Mouse (Mus musculus): ENCODE data around the gene Hrh2. TPM values are rescaled to one million over a fixed set of nuclear protein-coding genes. Genes with fewer than 3 reads are reported as not detected.

Gene Hrh2
- polyA plus RNA-seq, 1 experiment from 2014 or later = 0.31 TPM

GRCm38 (mm10) chr13:54269628-54270027 lies 77.7 kb downstream of the Hrh2 start:
- DNase-seq (ENCODE audit: low spot score) = no peak
- 76% methylated on average over 8 of the region's 8 CpGs for WGBS

GRCm38 (mm10) chr13:54272076-54272475 lies 80.1 kb downstream of the Hrh2 start:
- DNase-seq (ENCODE audit: low spot score) (no peak), ATAC-seq (ENCODE audit: low read depth) (no peak)
- Histone ChIP-seq H3K9me3 (ENCODE audit: control insufficient read depth, low read length) (no peaks in the 10 kb centered on the region), H3K4me3 (ENCODE audit: low read depth, low read length) (no peak overlapping the region), H3K27me3 (replicated peaks; ENCODE audit: control insufficient read depth, insufficient read depth, low read length) (no peaks in the 10 kb centered on the region), H3K36me3 (ENCODE audit: control insufficient read depth, insufficient read depth, low read length) (no peaks in the 10 kb centered on the region), H3K4me2 (ENCODE audit: low read depth, low read length) (no peak overlapping the region), H3K4me1 (ENCODE audit: control insufficient read depth, insufficient read depth, low read length) (no peaks in the 10 kb centered on the region), H3K27ac (replicated peaks; ENCODE audit: low read depth, low read length) (no peak overlapping the region), H3K9ac (ENCODE audit: low read depth, low read length) (no peak overlapping the region)
- 87% methylated on average over 7 of the region's 7 CpGs for WGBS

More at GRCm38 (mm10) chr13:54269628-54270027, 77.7 kb downstream of the Hrh2 start:
- no peaks in the 10 kb centered on the region for H3K36me3 ChIP-seq (ENCODE audit: control insufficient read depth, insufficient read depth, low read length)
- no peak overlapping the region for H3K4me3 ChIP-seq (ENCODE audit: low read depth, low read length)
- no peak overlapping the region for H3K27ac ChIP-seq (replicated peaks; ENCODE audit: low read depth, low read length)
- H3K9ac ChIP-seq (ENCODE audit: low read depth, low read length) = no peak overlapping the region
- no peaks in the 10 kb centered on the region for H3K4me1 ChIP-seq (ENCODE audit: control insufficient read depth, insufficient read depth, low read length)
- no peaks in the 10 kb centered on the region for H3K9me3 ChIP-seq (ENCODE audit: control insufficient read depth, low read length)
- ATAC-seq (ENCODE audit: low read depth) = no peak
- H3K4me2 ChIP-seq (ENCODE audit: low read depth, low read length) = no peak overlapping the region
- H3K27me3 ChIP-seq (replicated peaks; ENCODE audit: control insufficient read depth, insufficient read depth, low read length) = no peaks in the 10 kb centered on the region

- Histone ChIP-seq H3K9me3 (ENCODE audit: control insufficient read depth, low read length) (peaks cover 5% of the 10 kb centered on the region; the same call in 1 of the 2 replicates), H3K4me2 (ENCODE audit: low read depth, low read length) (no peak overlapping the region), H3K4me1 (ENCODE audit: control insufficient read depth, insufficient read depth, low read length) (peaks cover 10% of the 10 kb centered on the region; the same call in 1 of the 2 replicates), H3K27ac (replicated peaks; ENCODE audit: low read depth, low read length) (no peak overlapping the region), H3K27me3 (replicated peaks; ENCODE audit: control insufficient read depth, insufficient read depth, low read length) (peaks cover 9% of the 10 kb centered on the region), H3K4me3 (ENCODE audit: low read depth, low read length) (no peak overlapping the region), H3K36me3 (ENCODE audit: control insufficient read depth, insufficient read depth, low read length) (no peaks in the 10 kb centered on the region), H3K9ac (ENCODE audit: low read depth, low read length) (no peak overlapping the region)
- WGBS = 81% methylated on average over 6 of the region's 6 CpGs
- ATAC-seq (ENCODE audit: low read depth) (no peak), DNase-seq (ENCODE audit: low spot score) (no peak)
Measured at GRCm38 (mm10) chr13:54277406-54277805, 85.5 kb downstream of the Hrh2 start.

GRCm38 (mm10) chr13:54280366-54280765 lies 88.4 kb downstream of the Hrh2 start:
- Histone ChIP-seq H3K4me3 (ENCODE audit: low read depth, low read length) (no peak overlapping the region), H3K27me3 (replicated peaks; ENCODE audit: control insufficient read depth, insufficient read depth, low read length) (peaks cover 10% of the 10 kb centered on the region), H3K4me1 (ENCODE audit: control insufficient read depth, insufficient read depth, low read length) (peaks cover 14% of the 10 kb centered on the region; the same call in 1 of the 2 replicates), H3K36me3 (ENCODE audit: control insufficient read depth, insufficient read depth, low read length) (no peaks in the 10 kb centered on the region), H3K27ac (replicated peaks; ENCODE audit: low read depth, low read length) (no peak overlapping the region), H3K9me3 (ENCODE audit: control insufficient read depth, low read length) (peaks cover 5% of the 10 kb centered on the region; the same call in 1 of the 2 replicates), H3K4me2 (ENCODE audit: low read depth, low read length) (no peak overlapping the region), H3K9ac (ENCODE audit: low read depth, low read length) (no peak overlapping the region)
- ATAC-seq (ENCODE audit: low read depth) (no peak), DNase-seq (ENCODE audit: low spot score) (no peak)
- 84% methylated on average over 7 of the region's 7 CpGs for WGBS

GRCm38 (mm10) chr13:54281149-54281548 lies 89.2 kb downstream of the Hrh2 start:
- Histone ChIP-seq H3K36me3 (ENCODE audit: control insufficient read depth, insufficient read depth, low read length) (no peaks in the 10 kb centered on the region), H3K4me1 (ENCODE audit: control insufficient read depth, insufficient read depth, low read length) (peaks cover 14% of the 10 kb centered on the region; the same call in 1 of the 2 replicates), H3K9ac (ENCODE audit: low read depth, low read length) (no peak overlapping the region), H3K9me3 (ENCODE audit: control insufficient read depth, low read length) (peaks cover 5% of the 10 kb centered on the region; the same call in 1 of the 2 replicates), H3K27ac (replicated peaks; ENCODE audit: low read depth, low read length) (no peak overlapping the region), H3K4me2 (ENCODE audit: low read depth, low read length) (no peak overlapping the region), H3K4me3 (ENCODE audit: low read depth, low read length) (no peak overlapping the region), H3K27me3 (replicated peaks; ENCODE audit: control insufficient read depth, insufficient read depth, low read length) (peaks cover 10% of the 10 kb centered on the region)
- WGBS = 80% methylated on average over 7 of the region's 7 CpGs
- DNase-seq (ENCODE audit: low spot score) (no peak), ATAC-seq (ENCODE audit: low read depth) (no peak)

GRCm38 (mm10) chr13:54281623-54282022 lies 89.7 kb downstream of the Hrh2 start:
- H3K4me1 ChIP-seq (ENCODE audit: control insufficient read depth, insufficient read depth, low read length) = peaks cover 14% of the 10 kb centered on the region; the same call in 1 of the 2 replicates
- no peak for DNase-seq (ENCODE audit: low spot score)

GRCm38 (mm10) chr13:54282149-54282860 lies 90.4 kb downstream of the Hrh2 start:
- ATAC-seq (ENCODE audit: low read depth) = peak; percentile 55; the same call in 1 of the 2 replicates
- DNase-seq (ENCODE audit: low spot score) = no peak
- peaks cover 5% of the 10 kb centered on the region; the same call in 1 of the 2 replicates for H3K9me3 ChIP-seq (ENCODE audit: control insufficient read depth, low read length)
- H3K27me3 ChIP-seq (replicated peaks; ENCODE audit: control insufficient read depth, insufficient read depth, low read length) = peaks cover 10% of the 10 kb centered on the region
- 11% methylated on average over 17 of the region's 17 CpGs for WGBS
- peak overlapping the region; percentile 26 for H3K4me3 ChIP-seq (ENCODE audit: low read depth, low read length)
- H3K4me1 ChIP-seq (ENCODE audit: control insufficient read depth, insufficient read depth, low read length) = peaks cover 14% of the 10 kb centered on the region; the same call in 1 of the 2 replicates
- H3K36me3 ChIP-seq (ENCODE audit: control insufficient read depth, insufficient read depth, low read length) = no peaks in the 10 kb centered on the region
- peak overlapping the region; percentile 55 for H3K4me2 ChIP-seq (ENCODE audit: low read depth, low read length)
- no peak overlapping the region for H3K27ac ChIP-seq (replicated peaks; ENCODE audit: low read depth, low read length)
- H3K9ac ChIP-seq (ENCODE audit: low read depth, low read length) = 0 out of 2 replicates have a peak overlapping the region, but pooled peaks have one; percentile 2

More at GRCm38 (mm10) chr13:54281623-54282022, 89.7 kb downstream of the Hrh2 start:
- Histone ChIP-seq H3K27ac (replicated peaks; ENCODE audit: low read depth, low read length) (no peak overlapping the region), H3K4me3 (ENCODE audit: low read depth, low read length) (no peak overlapping the region), H3K9ac (ENCODE audit: low read depth, low read length) (no peak overlapping the region), H3K9me3 (ENCODE audit: control insufficient read depth, low read length) (peaks cover 5% of the 10 kb centered on the region; the same call in 1 of the 2 replicates), H3K4me2 (ENCODE audit: low read depth, low read length) (no peak overlapping the region; the same call in 1 of the 2 replicates), H3K27me3 (replicated peaks; ENCODE audit: control insufficient read depth, insufficient read depth, low read length) (peaks cover 10% of the 10 kb centered on the region), H3K36me3 (ENCODE audit: control insufficient read depth, insufficient read depth, low read length) (no peaks in the 10 kb centered on the region)
- ATAC-seq (ENCODE audit: low read depth) = peak; percentile 33; the same call in 1 of the 2 replicates
- 30% methylated on average over 8 of the region's 8 CpGs for WGBS

- H3K4me1 ChIP-seq (ENCODE audit: control insufficient read depth, insufficient read depth, low read length) = peaks cover 14% of the 10 kb centered on the region; the same call in 1 of the 2 replicates
- peaks cover 10% of the 10 kb centered on the region for H3K27me3 ChIP-seq (replicated peaks; ENCODE audit: control insufficient read depth, insufficient read depth, low read length)
- H3K4me3 ChIP-seq (ENCODE audit: low read depth, low read length) = peak overlapping the region; percentile 26
- DNase-seq (ENCODE audit: low spot score) (peak; percentile 43), ATAC-seq (ENCODE audit: low read depth) (peak; percentile 30; the same call in 1 of the 2 replicates)
- peaks cover 5% of the 10 kb centered on the region; the same call in 1 of the 2 replicates for H3K9me3 ChIP-seq (ENCODE audit: control insufficient read depth, low read length)
- 7% methylated on average over 10 of the region's 10 CpGs for WGBS
- no peaks in the 10 kb centered on the region for H3K36me3 ChIP-seq (ENCODE audit: control insufficient read depth, insufficient read depth, low read length)
- H3K9ac ChIP-seq (ENCODE audit: low read depth, low read length) = no peak overlapping the region
- H3K4me2 ChIP-seq (ENCODE audit: low read depth, low read length) = peak overlapping the region; percentile 55
- no peak overlapping the region for H3K27ac ChIP-seq (replicated peaks; ENCODE audit: low read depth, low read length)
Measured at GRCm38 (mm10) chr13:54282861-54283206, 90.9 kb downstream of the Hrh2 start.
